Mouse (Mus musculus): Measurements from ENCODE around the gene Zfp110.

GRCm38 (mm10) chr7:12886563-12887266 lies 52.2 kb downstream of the Zfp110 start:
- no peak for TF ChIP-seq CTCF (IDR thresholded peaks at IDR 0.05)
- no peak for TF ChIP-seq EP300 (IDR thresholded peaks at IDR 0.05)
